Mouse (Mus musculus) brain, embryonic 14.5 days (tissue): ENCODE data around the gene Mapre1.

Experiments
- CTCF ChIP-seq: fragments of 200-500 bp; IDR thresholded peaks from 2 replicates; pipeline ENCODE4 v1.5.1; 2012; ENCODE audit warnings: inconsistent platforms, mild to moderate bottlenecking, moderate library complexity, borderline replicate concordance; ENCODE audit not compliant: insufficient read depth, insufficient read length; ENCODE audit errors: extremely low read depth
- POLR2A ChIP-seq: fragments of 200-500 bp; IDR thresholded peaks from 2 replicates; pipeline ENCODE4 v1.6.1; 2012; ENCODE audit warnings: mild to moderate bottlenecking, inconsistent platforms, borderline replicate concordance; ENCODE audit not compliant: poor library complexity, insufficient read depth, insufficient read length, severe bottlenecking; ENCODE audit errors: extremely low read depth

- TF ChIP-seq CTCF (no peak), POLR2A (no peak)
Measured at GRCm38 (mm10) chr2:153767484-153767883, 26.4 kb downstream of the Mapre1 start.
